Mouse (Mus musculus) heart, embryonic 15.5 days (tissue): ENCODE results near the gene 1700102P08Rik. TPM values are rescaled to one million over a fixed set of nuclear protein-coding genes. Genes with fewer than 3 reads are reported as not detected.

ENCODE experiments used
- ATAC-seq: fragments of 200-750 bp; cut with Nextera tagmentation; replicated peaks from 2 replicates; pipeline ENCODE4 v1.8.0; 2017; ENCODE audit warnings: low read depth, moderate TSS enrichment; ENCODE audit not compliant: insufficient number of reproducible peaks, insufficient read depth, low FRiP score
- H3K27ac ChIP-seq: fragments of 300-500 bp; sonication (generic); 2 replicates; pipeline ENCODE4 v1.5.1; 2015; ENCODE audit warnings: mild to moderate bottlenecking, inconsistent platforms
- H3K27me3 ChIP-seq: fragments of 300-500 bp; sonication (generic); 2 replicates; pipeline ENCODE4 v1.6.1; 2015; ENCODE audit warnings: inconsistent platforms
- H3K36me3 ChIP-seq: fragments of 300-500 bp; sonication (generic); 2 replicates; pipeline ENCODE4 v1.6.1; 2015; ENCODE audit warnings: mild to moderate bottlenecking, inconsistent platforms
- H3K4me1 ChIP-seq: fragments of 300-500 bp; sonication (generic); replicated peaks from 2 replicates; pipeline ENCODE4 v1.6.1; 2015; ENCODE audit warnings: inconsistent platforms
- H3K4me2 ChIP-seq: fragments of 300-500 bp; sonication (generic); 2 replicates; pipeline ENCODE4 v1.6.1; 2015; ENCODE audit warnings: inconsistent platforms, mild to moderate bottlenecking, moderate library complexity
- H3K4me3 ChIP-seq: fragments of 300-500 bp; sonication (generic); 2 replicates; pipeline ENCODE4 v1.5.1; 2015; ENCODE audit warnings: mild to moderate bottlenecking, inconsistent platforms
- H3K9ac ChIP-seq: fragments of 300-500 bp; sonication (generic); 2 replicates; pipeline ENCODE4 v1.6.1; 2015; ENCODE audit warnings: mild to moderate bottlenecking, inconsistent platforms
- H3K9me3 ChIP-seq: fragments of 300-500 bp; sonication (generic); replicated peaks from 2 replicates; pipeline ENCODE4 v1.6.1; 2016; ENCODE audit warnings: inconsistent platforms
- WGBS: fragments of 180-500 bp; shearing (Covaris S2); methylation state at CpG from one replicate; pipeline ENCODE4 v1.1.7; 2015; ENCODE audit warnings: mixed read lengths; 5-methylcytosine and 5-hydroxymethylcytosine counted together
- polyA plus RNA-seq: library from polyadenylated mRNA; unstranded; fragments of >200 nt; fragmentation: Nextera tagmentation; extraction: Ambion mirVana; gene quantifications from 2 replicates; pipeline ENCODE4 v1.2.1, GENCODE M21; 2015

The 1700102P08Rik gene
- polyA plus RNA-seq = 0.38 and 0.53 TPM in 2 replicates

- no peak within 1 kb of the TSS for H3K4me3 ChIP-seq
- H3K27me3 ChIP-seq = no peaks in the 10 kb centered on the region
- WGBS = 69% methylated on average over 18 of the region's 18 CpGs
- H3K4me1 ChIP-seq = no peaks in the 10 kb centered on the region
- H3K36me3 ChIP-seq = peaks cover 56% of the 10 kb centered on the region
- H3K9ac ChIP-seq = no peak within 1 kb of the TSS
- no peak within 1 kb of the TSS for H3K4me2 ChIP-seq
- H3K9me3 ChIP-seq = no peaks in the 10 kb centered on the region
- H3K27ac ChIP-seq = no peak within 1 kb of the TSS
- ATAC-seq = no peak
Observed at GRCm38 (mm10) chr9:108392676-108393075, at the start of gene 1700102P08Rik. Gene 1700102P08Rik, plus strand, starts transcription at chr9:108392805.

GRCm38 (mm10) chr9:108343331-108343730 lies 49.3 kb upstream of the 1700102P08Rik start:
- Histone ChIP-seq H3K9me3 (no peaks in the 10 kb centered on the region), H3K4me1 (peaks cover 34% of the 10 kb centered on the region), H3K4me3 (no peak overlapping the region), H3K36me3 (no peaks in the 10 kb centered on the region), H3K9ac (no peak overlapping the region), H3K27me3 (no peaks in the 10 kb centered on the region), H3K4me2 (no peak overlapping the region), H3K27ac (no peak overlapping the region)
- no peak for ATAC-seq
- WGBS = 82% methylated on average over 3 of the region's 3 CpGs

GRCm38 (mm10) chr9:108343835-108344234 lies 48.8 kb upstream of the 1700102P08Rik start:
- no peaks in the 10 kb centered on the region for H3K27me3 ChIP-seq
- 94% methylated on average over 1 of the region's 1 CpGs for WGBS
- no peaks in the 10 kb centered on the region for H3K9me3 ChIP-seq

GRCm38 (mm10) chr9:108344471-108344870 lies 48.1 kb upstream of the 1700102P08Rik start:
- no peak overlapping the region for H3K4me2 ChIP-seq
- WGBS = 79% methylated on average over 4 of the region's 4 CpGs
- no peak for ATAC-seq

More at GRCm38 (mm10) chr9:108343835-108344234, 48.8 kb upstream of the 1700102P08Rik start:
- no peak overlapping the region for H3K4me2 ChIP-seq
- no peak overlapping the region for H3K27ac ChIP-seq
- H3K36me3 ChIP-seq = no peaks in the 10 kb centered on the region
- no peak overlapping the region for H3K9ac ChIP-seq
- peaks cover 34% of the 10 kb centered on the region for H3K4me1 ChIP-seq
- H3K4me3 ChIP-seq = no peak overlapping the region
- no peak for ATAC-seq

GRCm38 (mm10) chr9:108347024-108347423 lies 45.6 kb upstream of the 1700102P08Rik start:
- no peak for ATAC-seq
- H3K4me2 ChIP-seq = peak overlapping the region; percentile 70
- H3K4me3 ChIP-seq = peak overlapping the region; percentile 84
- no peaks in the 10 kb centered on the region for H3K9me3 ChIP-seq
- no peaks in the 10 kb centered on the region for H3K27me3 ChIP-seq
- H3K4me1 ChIP-seq = peaks cover 21% of the 10 kb centered on the region
- peak overlapping the region; percentile 94 for H3K9ac ChIP-seq
- H3K27ac ChIP-seq = peak overlapping the region; percentile 97
- WGBS = 8% methylated on average over 11 of the region's 11 CpGs
- H3K36me3 ChIP-seq = peaks cover 13% of the 10 kb centered on the region

More at GRCm38 (mm10) chr9:108344471-108344870, 48.1 kb upstream of the 1700102P08Rik start:
- H3K4me3 ChIP-seq = no peak overlapping the region
- H3K27me3 ChIP-seq = no peaks in the 10 kb centered on the region
- H3K4me1 ChIP-seq = peaks cover 39% of the 10 kb centered on the region
- H3K27ac ChIP-seq = no peak overlapping the region
- H3K36me3 ChIP-seq = no peaks in the 10 kb centered on the region
- no peaks in the 10 kb centered on the region for H3K9me3 ChIP-seq
- no peak overlapping the region for H3K9ac ChIP-seq

GRCm38 (mm10) chr9:108347540-108348289 lies 44.9 kb upstream of the 1700102P08Rik start, which contains the start of gene Usp4:
Gene Usp4, plus strand, starts transcription at chr9:108347853.
- Histone ChIP-seq H3K27ac (peak within 1 kb of the TSS; percentile 97), H3K9ac (peak within 1 kb of the TSS; percentile 94), H3K4me2 (peak within 1 kb of the TSS; percentile 70), H3K4me1 (peaks cover 21% of the 10 kb centered on the region), H3K36me3 (peaks cover 20% of the 10 kb centered on the region), H3K9me3 (no peaks in the 10 kb centered on the region), H3K4me3 (peak within 1 kb of the TSS; percentile 84), H3K27me3 (no peaks in the 10 kb centered on the region)
- under 1% methylated on average over 75 of the region's 75 CpGs for whole genome bisulfite sequencing
- ATAC-seq = peak; percentile 93

GRCm38 (mm10) chr9:108348290-108348680 lies 44.3 kb upstream of the 1700102P08Rik start:
- H3K4me3 ChIP-seq = peak overlapping the region; percentile 84
- peak overlapping the region; percentile 97 for H3K27ac ChIP-seq
- no peaks in the 10 kb centered on the region for H3K9me3 ChIP-seq
- peak overlapping the region; percentile 94 for H3K9ac ChIP-seq
- WGBS = 3% methylated on average over 14 of the region's 14 CpGs
- no peaks in the 10 kb centered on the region for H3K27me3 ChIP-seq
- peaks cover 26% of the 10 kb centered on the region for H3K36me3 ChIP-seq
- H3K4me1 ChIP-seq = peaks cover 21% of the 10 kb centered on the region
- ATAC-seq = no peak
- peak overlapping the region; percentile 70 for H3K4me2 ChIP-seq

- Histone ChIP-seq H3K4me3 (no peak overlapping the region), H3K4me1 (peaks cover 21% of the 10 kb centered on the region), H3K36me3 (peaks cover 40% of the 10 kb centered on the region), H3K9me3 (no peaks in the 10 kb centered on the region), H3K27me3 (no peaks in the 10 kb centered on the region), H3K9ac (no peak overlapping the region), H3K27ac (no peak overlapping the region), H3K4me2 (no peak overlapping the region)
- no peak for ATAC-seq
- 90% methylated on average over 4 of the region's 4 CpGs for WGBS
Observed at GRCm38 (mm10) chr9:108349727-108350126, 42.9 kb upstream of the 1700102P08Rik start.

GRCm38 (mm10) chr9:108378234-108378633 lies 14.4 kb upstream of the 1700102P08Rik start:
- Histone ChIP-seq H3K36me3 (peaks cover 86% of the 10 kb centered on the region), H3K9me3 (no peaks in the 10 kb centered on the region), H3K27ac (no peak overlapping the region), H3K9ac (no peak overlapping the region), H3K4me3 (no peak overlapping the region), H3K27me3 (no peaks in the 10 kb centered on the region), H3K4me2 (no peak overlapping the region), H3K4me1 (0 out of 2 replicates have a peak, but pooled peaks cover 3% of the 10 kb centered on the region)
- 44% methylated on average over 9 of the region's 9 CpGs for WGBS
- ATAC-seq = no peak

GRCm38 (mm10) chr9:108378736-108379135 lies 13.9 kb upstream of the 1700102P08Rik start:
- Histone ChIP-seq H3K4me1 (0 out of 2 replicates have a peak, but pooled peaks cover 3% of the 10 kb centered on the region), H3K27me3 (no peaks in the 10 kb centered on the region), H3K36me3 (peaks cover 86% of the 10 kb centered on the region), H3K27ac (no peak overlapping the region), H3K4me2 (no peak overlapping the region), H3K9me3 (no peaks in the 10 kb centered on the region), H3K4me3 (no peak overlapping the region), H3K9ac (no peak overlapping the region)
- no peak for ATAC-seq
- WGBS = 69% methylated on average over 5 of the region's 5 CpGs

GRCm38 (mm10) chr9:108379294-108379693 lies 13.3 kb upstream of the 1700102P08Rik start:
- no peak for ATAC-seq
- peaks cover 86% of the 10 kb centered on the region for H3K36me3 ChIP-seq
- 0 out of 2 replicates have a peak, but pooled peaks cover 3% of the 10 kb centered on the region for H3K4me1 ChIP-seq
- H3K4me3 ChIP-seq = no peak overlapping the region
- H3K27ac ChIP-seq = no peak overlapping the region
- WGBS = 70% methylated on average over 4 of the region's 4 CpGs
- no peaks in the 10 kb centered on the region for H3K27me3 ChIP-seq
- no peak overlapping the region for H3K4me2 ChIP-seq
- H3K9ac ChIP-seq = no peak overlapping the region
- no peaks in the 10 kb centered on the region for H3K9me3 ChIP-seq
